Mouse (Mus musculus) E14TG2a.4 (cell line): ENCODE data around the gene Sept12.

Source experiments
- CTCF ChIP-seq: conservative IDR thresholded peaks from 2 replicates; pipeline ENCODE4 v1.5.1; 2014; ENCODE audit warnings: low read length
- NANOG ChIP-seq: IDR thresholded peaks from 2 replicates; pipeline ENCODE4 v1.6.1; 2014; ENCODE audit warnings: borderline replicate concordance, low read length, mixed read lengths
- POU5F1 ChIP-seq: IDR thresholded peaks from 2 replicates; pipeline ENCODE4 v1.6.1; 2014; ENCODE audit warnings: low read length, borderline replicate concordance

GRCm38 (mm10) chr16:4960260-4960659 is 37.4 kb downstream of the Sept12 start:
- TF ChIP-seq CTCF (no peak), NANOG (no peak), POU5F1 (no peak)
